Mouse (Mus musculus) kidney, embryonic 15.5 days (tissue): ENCODE measurements around the gene Plod3. TPM values are rescaled to one million over a fixed set of nuclear protein-coding genes. Genes with fewer than 3 reads are reported as not detected.
A peak's percentile ranks its signal among the peaks of the same experiment; 100 is the strongest.

Source experiments
- ATAC-seq: fragments of 200-750 bp; cut with Nextera tagmentation; replicated peaks from 2 replicates; pipeline ENCODE4 v1.8.0; 2017; ENCODE audit warnings: moderate TSS enrichment; ENCODE audit not compliant: low FRiP score
- H3K27ac ChIP-seq: fragments of 300-500 bp; sonication (generic); 2 replicates; pipeline ENCODE4 v1.5.1; 2015; ENCODE audit warnings: mild to moderate bottlenecking, inconsistent platforms
- H3K27me3 ChIP-seq: fragments of 300-500 bp; sonication (generic); 2 replicates; pipeline ENCODE4 v1.6.1; 2015; ENCODE audit warnings: inconsistent platforms
- H3K36me3 ChIP-seq: fragments of 300-500 bp; sonication (generic); 2 replicates; pipeline ENCODE4 v1.6.1; 2015; ENCODE audit warnings: inconsistent platforms
- H3K4me1 ChIP-seq: fragments of 300-500 bp; sonication (generic); 2 replicates; pipeline ENCODE4 v1.6.1; 2015; ENCODE audit warnings: inconsistent platforms
- H3K4me2 ChIP-seq: fragments of 300-500 bp; sonication (generic); 2 replicates; pipeline ENCODE4 v1.6.1; 2015; ENCODE audit warnings: moderate library complexity, mild to moderate bottlenecking, inconsistent platforms
- H3K4me3 ChIP-seq: fragments of 300-500 bp; sonication (generic); replicated peaks from 2 replicates; pipeline ENCODE4 v1.5.1; 2015; ENCODE audit warnings: mild to moderate bottlenecking, inconsistent platforms
- H3K9ac ChIP-seq: fragments of 300-500 bp; sonication (generic); 2 replicates; pipeline ENCODE4 v1.6.1; 2015; ENCODE audit warnings: mild to moderate bottlenecking, inconsistent platforms
- H3K9me3 ChIP-seq: fragments of 300-500 bp; sonication (generic); replicated peaks from 2 replicates; pipeline ENCODE4 v1.6.1; 2016; ENCODE audit warnings: inconsistent platforms
- WGBS: fragments of 180-500 bp; shearing (Covaris S2); methylation state at CpG from one replicate; pipeline ENCODE4 v1.1.7; 2015; ENCODE audit warnings: mixed read lengths; 5-methylcytosine and 5-hydroxymethylcytosine counted together
- polyA plus RNA-seq: library from polyadenylated mRNA; unstranded; fragments of >200 nt; fragmentation: Nextera tagmentation; extraction: Ambion mirVana; gene quantifications from 2 replicates; pipeline ENCODE4 v1.2.1, GENCODE M21; 2015

Gene Plod3
- polyA plus RNA-seq, 1 experiment from 2014 or later, result 52.5 TPM

DNA sequence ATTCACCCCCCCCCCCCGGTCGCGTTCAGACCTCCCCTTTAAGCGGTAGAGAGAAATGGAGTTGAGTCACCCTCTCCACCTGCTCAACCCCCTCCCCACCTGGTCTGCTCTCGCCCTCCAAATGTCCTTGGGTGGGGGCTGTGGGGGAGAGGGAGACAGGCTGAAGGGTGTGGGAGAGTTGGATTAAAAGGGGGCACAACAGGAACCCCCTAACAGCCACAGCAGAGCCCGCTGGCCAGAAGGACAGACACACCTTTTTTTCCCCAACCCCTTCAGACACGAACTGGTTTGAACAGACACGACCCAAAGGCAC, 42.4 kb downstream of the Plod3 start:
- under 1% methylated on average over 8 of the region's 8 CpGs for WGBS
- no peak overlapping the region for H3K9ac ChIP-seq
- no peaks in the 10 kb centered on the region for H3K36me3 ChIP-seq
- no peak for ATAC-seq
- H3K4me2 ChIP-seq, result peak overlapping the region; percentile 61
- H3K27me3 ChIP-seq, result peaks cover 84% of the 10 kb centered on the region
- H3K4me1 ChIP-seq, result peaks cover 59% of the 10 kb centered on the region
- peak overlapping the region; percentile 40 for H3K4me3 ChIP-seq
- H3K9me3 ChIP-seq, result no peaks in the 10 kb centered on the region
- H3K27ac ChIP-seq, result no peak overlapping the region

DNA sequence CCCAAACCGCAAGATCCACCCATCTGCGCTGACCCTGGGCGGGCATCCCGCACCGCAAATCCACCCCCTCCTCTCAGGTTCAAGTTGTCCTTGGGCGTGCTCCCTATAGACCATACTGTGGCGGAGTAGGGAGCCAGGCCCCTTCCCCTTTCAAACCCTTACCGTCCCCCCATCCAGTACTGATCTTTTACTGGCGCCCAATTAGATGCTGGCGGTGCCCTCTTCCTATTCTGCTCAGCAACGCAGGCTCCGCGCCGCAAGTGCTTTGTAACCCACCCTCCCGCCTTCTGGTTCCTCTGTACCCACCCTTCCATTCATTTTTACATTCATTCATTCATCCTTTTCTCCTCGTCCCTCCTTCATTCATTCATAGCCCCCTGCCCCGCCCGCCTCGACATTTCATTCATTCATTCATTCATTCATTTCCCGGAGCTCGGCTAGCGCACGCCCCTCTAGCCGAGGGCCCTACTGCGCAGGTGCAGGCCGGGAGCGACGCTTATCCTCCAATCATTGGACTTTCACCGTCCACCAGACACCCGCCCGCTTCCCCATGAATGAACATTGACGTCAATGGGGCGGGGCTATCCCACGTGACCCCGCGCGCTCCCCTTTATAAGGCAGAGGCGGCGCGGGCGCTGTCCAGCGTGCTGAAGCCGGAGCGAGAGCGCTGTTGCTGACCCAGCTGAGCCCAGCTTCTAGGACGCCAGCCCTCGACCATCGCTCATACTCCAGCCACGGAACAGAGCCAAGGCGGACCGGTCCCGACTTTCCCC, 43.0 kb downstream of the Plod3 start:
- no peak overlapping the region for H3K27ac ChIP-seq
- no peaks in the 10 kb centered on the region for H3K36me3 ChIP-seq
- peaks cover 57% of the 10 kb centered on the region for H3K4me1 ChIP-seq
- no peak overlapping the region for H3K9ac ChIP-seq
- peaks cover 78% of the 10 kb centered on the region for H3K27me3 ChIP-seq
- no peaks in the 10 kb centered on the region for H3K9me3 ChIP-seq
- peak; percentile 69 for ATAC-seq
- H3K4me2 ChIP-seq, result peak overlapping the region; percentile 61
- under 1% methylated on average over 52 of the region's 52 CpGs for WGBS
- peak overlapping the region; percentile 40 for H3K4me3 ChIP-seq

DNA sequence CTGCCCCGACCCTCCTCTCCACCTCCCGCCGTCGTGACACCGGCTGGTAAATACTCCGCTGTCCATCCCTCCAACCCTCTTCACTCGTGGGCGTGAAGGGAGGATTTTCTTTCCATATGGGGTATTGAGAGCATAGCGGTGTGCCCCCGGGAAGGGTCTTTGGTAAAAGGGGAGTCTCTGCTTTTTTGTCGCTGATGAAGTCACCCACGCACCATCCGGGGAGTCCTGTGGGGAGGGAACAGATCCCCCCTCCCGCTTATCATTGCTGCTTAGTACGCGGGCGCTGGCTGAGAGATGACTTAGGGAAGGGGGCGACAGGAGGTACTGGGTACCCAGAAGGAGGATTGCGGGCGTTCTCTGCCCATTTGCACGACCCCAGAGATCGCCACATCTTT, 43.6 kb downstream of the Plod3 start:
- Histone ChIP-seq H3K27ac (no peak overlapping the region), H3K4me3 (peak overlapping the region; percentile 40), H3K4me1 (peaks cover 51% of the 10 kb centered on the region), H3K4me2 (peak overlapping the region; percentile 61), H3K36me3 (no peaks in the 10 kb centered on the region), H3K9me3 (no peaks in the 10 kb centered on the region), H3K27me3 (peaks cover 72% of the 10 kb centered on the region), H3K9ac (no peak overlapping the region)
- WGBS, result 17% methylated on average over 22 of the region's 22 CpGs
- no peak for ATAC-seq

DNA sequence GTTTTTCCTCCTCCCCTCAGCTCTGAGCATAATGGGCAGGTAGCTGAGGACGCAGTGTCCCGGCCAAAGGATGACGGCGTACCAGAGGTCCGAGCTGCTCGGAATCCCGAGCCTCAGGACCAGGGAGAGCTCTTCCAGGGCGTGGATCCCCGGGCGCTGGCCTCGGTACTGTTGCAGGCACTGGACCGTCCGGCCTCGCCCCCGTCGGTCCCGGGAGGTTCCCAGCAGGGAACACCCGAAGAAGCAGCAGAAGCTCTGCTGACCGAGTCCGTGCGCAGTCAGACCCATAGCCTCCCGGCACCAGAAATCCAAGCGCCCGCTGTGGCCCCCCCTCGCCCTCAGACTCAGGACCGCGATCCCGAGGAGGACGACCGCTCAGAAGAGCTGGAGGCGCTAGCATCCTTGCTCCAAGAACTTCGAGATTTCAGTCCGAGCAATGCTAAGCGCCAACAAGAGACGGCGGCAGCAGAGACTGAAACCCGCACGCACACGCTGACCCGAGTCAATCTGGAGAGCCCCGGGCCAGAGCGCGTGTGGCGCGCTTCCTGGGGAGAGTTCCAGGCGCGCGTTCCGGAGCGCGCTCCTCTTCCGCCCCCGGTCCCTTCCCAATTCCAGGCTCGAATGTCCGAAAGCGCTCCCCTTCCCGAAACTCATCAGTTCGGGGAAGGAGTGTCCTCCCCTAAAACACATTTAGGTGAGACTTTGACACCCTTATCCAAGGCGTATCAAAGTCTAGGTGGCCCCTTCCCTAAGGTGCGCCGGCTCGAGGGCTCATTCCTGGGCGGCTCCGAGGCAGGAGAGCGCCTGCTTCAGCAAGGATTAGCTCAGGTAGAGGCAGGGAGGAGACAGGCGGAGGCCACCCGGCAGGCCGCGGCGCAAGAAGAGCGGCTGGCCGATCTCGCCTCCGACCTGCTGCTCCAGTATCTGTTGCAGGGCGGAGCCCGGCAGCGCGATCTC, 44.5 kb downstream of the Plod3 start:
- H3K4me1 ChIP-seq, result peaks cover 50% of the 10 kb centered on the region
- H3K4me3 ChIP-seq, result peak overlapping the region; percentile 54
- WGBS, result under 1% methylated on average over 78 of the region's 78 CpGs
- H3K9me3 ChIP-seq, result no peaks in the 10 kb centered on the region
- H3K27me3 ChIP-seq, result peaks cover 62% of the 10 kb centered on the region
- H3K9ac ChIP-seq, result no peak overlapping the region
- peaks cover 6% of the 10 kb centered on the region for H3K36me3 ChIP-seq
- no peak overlapping the region for H3K27ac ChIP-seq
- H3K4me2 ChIP-seq, result peak overlapping the region; percentile 100
- no peak for ATAC-seq

DNA sequence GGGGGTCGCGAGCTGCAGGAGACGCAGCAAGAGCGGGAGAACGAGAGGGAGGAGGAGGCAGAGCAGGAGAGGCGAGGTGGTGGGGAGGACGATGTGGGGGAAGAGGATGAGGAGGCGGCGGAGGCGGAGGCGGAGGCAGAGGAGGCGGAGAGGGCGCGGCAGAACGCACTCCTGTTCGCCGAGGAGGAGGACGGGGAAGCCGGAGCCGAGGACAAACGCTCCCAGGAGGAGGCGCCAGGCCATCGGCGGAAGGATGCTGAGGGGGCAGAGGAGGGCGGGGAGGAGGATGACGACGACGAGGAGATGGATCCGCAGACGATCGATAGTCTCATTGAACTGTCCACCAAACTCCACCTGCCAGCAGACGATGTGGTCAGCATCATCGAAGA, 45.2 kb downstream of the Plod3 start:
- no peak for ATAC-seq
- Histone ChIP-seq H3K27ac (no peak overlapping the region), H3K4me2 (peak overlapping the region; percentile 100), H3K36me3 (peaks cover 13% of the 10 kb centered on the region), H3K9ac (no peak overlapping the region), H3K4me3 (peak overlapping the region; percentile 54), H3K27me3 (peaks cover 56% of the 10 kb centered on the region), H3K4me1 (peaks cover 50% of the 10 kb centered on the region), H3K9me3 (no peaks in the 10 kb centered on the region)
- WGBS, result under 1% methylated on average over 30 of the region's 33 CpGs

DNA sequence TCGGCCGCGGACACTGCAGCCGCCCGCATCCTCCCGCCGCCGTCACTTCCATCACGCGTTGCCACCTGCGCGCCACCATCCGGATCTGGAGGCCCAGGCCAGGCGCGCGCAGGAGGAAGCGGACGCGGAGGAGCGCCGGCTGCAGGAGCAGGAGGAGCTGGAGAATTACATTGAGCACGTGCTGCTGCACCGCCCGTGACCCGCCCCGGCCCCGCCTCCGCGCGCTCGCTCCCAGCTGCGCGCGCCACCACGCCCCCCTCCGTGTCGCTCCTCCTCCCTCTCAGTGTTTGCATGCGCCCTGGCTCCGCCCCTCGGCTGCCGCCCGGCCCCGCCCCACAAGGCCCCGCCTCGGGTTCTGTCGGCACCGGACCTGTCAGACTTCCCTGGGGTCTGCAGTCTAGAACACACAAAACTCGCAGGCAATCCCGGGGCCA, 45.8 kb downstream of the Plod3 start:
- H3K4me3 ChIP-seq, result peak overlapping the region; percentile 54
- H3K4me1 ChIP-seq, result peaks cover 50% of the 10 kb centered on the region
- H3K9ac ChIP-seq, result peak overlapping the region; percentile 26; the same call in 1 of the 2 replicates
- ATAC-seq, result peak; percentile 81
- WGBS, result 1% methylated on average over 44 of the region's 49 CpGs
- H3K4me2 ChIP-seq, result peak overlapping the region; percentile 100
- peaks cover 51% of the 10 kb centered on the region for H3K27me3 ChIP-seq
- H3K36me3 ChIP-seq, result peaks cover 19% of the 10 kb centered on the region
- H3K9me3 ChIP-seq, result no peaks in the 10 kb centered on the region
- H3K27ac ChIP-seq, result no peak overlapping the region

DNA sequence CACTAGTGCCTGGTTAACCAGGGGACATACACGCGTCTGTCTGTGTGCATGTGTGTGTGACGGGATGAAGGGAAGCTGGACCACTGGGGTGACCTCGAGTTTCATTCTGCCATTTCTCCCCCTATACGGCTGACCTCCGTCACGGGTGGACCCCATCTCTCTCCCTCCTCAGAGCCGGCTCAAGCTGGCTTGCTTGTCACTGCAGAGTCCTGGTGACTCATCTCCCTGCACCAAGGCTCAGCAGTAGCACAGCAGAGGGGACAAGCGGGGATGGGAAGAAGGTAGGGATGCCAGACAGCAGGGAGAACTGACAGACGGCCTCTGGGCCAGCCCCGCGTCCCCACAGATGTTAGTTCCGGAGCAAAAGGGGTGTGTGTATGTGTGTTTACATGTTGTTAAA, 49.4 kb downstream of the Plod3 start:
- no peak overlapping the region for H3K4me3 ChIP-seq
- H3K4me1 ChIP-seq, result peaks cover 21% of the 10 kb centered on the region
- H3K27me3 ChIP-seq, result peaks cover 16% of the 10 kb centered on the region
- H3K4me2 ChIP-seq, result no peak overlapping the region
- H3K9me3 ChIP-seq, result no peaks in the 10 kb centered on the region
- WGBS, result 86% methylated on average over 13 of the region's 13 CpGs
- H3K27ac ChIP-seq, result no peak overlapping the region
- no peak for ATAC-seq
- peaks cover 53% of the 10 kb centered on the region for H3K36me3 ChIP-seq
- H3K9ac ChIP-seq, result no peak overlapping the region

DNA sequence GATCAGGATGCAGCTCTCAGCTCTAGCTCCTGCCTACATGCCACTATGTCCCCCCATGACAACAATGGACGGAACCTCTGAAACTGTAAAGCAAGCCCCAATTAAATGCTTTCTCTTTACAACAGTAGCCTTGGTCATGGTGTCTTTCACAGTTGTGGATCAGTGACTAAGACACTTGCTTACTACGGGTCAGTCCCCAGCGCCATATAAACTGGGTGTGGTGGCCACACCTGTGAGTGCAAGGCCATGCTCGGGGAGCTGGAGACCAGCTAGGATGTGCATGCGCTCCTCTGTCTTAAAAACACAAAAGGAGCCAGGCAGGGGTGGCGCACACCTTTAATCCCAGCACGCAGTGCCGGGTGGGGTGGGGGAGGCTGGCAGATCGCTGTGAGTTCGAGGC, 52.6 kb downstream of the Plod3 start:
- Histone ChIP-seq H3K4me1 (peaks cover under 1% of the 10 kb centered on the region), H3K36me3 (peaks cover 69% of the 10 kb centered on the region), H3K27me3 (no peaks in the 10 kb centered on the region), H3K27ac (no peak overlapping the region), H3K4me2 (no peak overlapping the region), H3K9me3 (no peaks in the 10 kb centered on the region), H3K9ac (no peak overlapping the region), H3K4me3 (no peak overlapping the region)
- WGBS, result 98% methylated on average over 10 of the region's 10 CpGs
- no peak for ATAC-seq

DNA sequence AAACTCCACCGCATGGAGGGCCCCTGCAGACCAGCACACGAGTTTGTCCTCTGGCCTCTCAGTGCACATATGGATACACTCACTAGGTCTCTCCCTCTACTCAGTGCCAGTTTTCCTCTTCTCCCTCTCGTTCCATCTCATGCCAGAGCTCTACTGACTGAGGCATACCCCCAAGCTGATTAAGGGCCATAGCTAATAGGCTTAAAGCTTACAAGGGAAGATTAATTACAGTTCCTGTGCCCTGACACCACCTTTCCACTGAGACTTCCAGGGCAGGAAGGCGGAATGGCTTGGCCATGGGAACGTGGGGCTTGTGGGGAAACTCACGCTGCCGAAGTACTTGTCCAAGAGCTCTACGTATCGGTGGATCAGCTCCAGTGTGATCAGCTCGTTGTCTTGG, 54.6 kb downstream of the Plod3 start:
- 86% methylated on average over 10 of the region's 10 CpGs for WGBS
- Histone ChIP-seq H3K9me3 (no peaks in the 10 kb centered on the region), H3K4me1 (peaks cover 13% of the 10 kb centered on the region), H3K27ac (no peak overlapping the region), H3K27me3 (no peaks in the 10 kb centered on the region), H3K36me3 (peaks cover 62% of the 10 kb centered on the region), H3K4me3 (no peak overlapping the region), H3K4me2 (no peak overlapping the region), H3K9ac (no peak overlapping the region)
- ATAC-seq, result no peak

DNA sequence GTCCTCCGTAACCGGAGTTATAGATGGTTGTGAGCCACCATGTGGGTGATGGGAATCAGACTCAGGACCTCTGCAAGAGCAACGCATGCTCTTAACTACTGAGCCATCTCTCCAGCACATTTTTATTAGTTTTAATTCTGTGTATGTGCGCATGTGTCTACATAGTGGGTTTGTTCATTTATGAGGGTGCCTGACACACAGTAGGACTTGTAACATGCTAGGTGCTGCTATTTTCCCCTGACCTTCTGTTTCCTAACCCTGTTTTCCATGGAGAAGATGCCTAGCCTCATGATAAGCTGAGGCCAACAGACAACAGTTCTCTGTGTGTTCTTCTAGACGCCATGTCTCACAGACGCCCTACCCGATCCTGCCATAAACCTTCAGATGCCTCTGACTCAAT, 57.2 kb downstream of the Plod3 start:
- no peak overlapping the region for H3K4me3 ChIP-seq
- peaks cover 37% of the 10 kb centered on the region for H3K36me3 ChIP-seq
- 94% methylated on average over 7 of the region's 7 CpGs for WGBS
- ATAC-seq, result no peak
- no peak overlapping the region for H3K9ac ChIP-seq
- no peaks in the 10 kb centered on the region for H3K9me3 ChIP-seq
- H3K4me1 ChIP-seq, result peaks cover 14% of the 10 kb centered on the region
- H3K27me3 ChIP-seq, result no peaks in the 10 kb centered on the region
- H3K4me2 ChIP-seq, result no peak overlapping the region
- H3K27ac ChIP-seq, result no peak overlapping the region

DNA sequence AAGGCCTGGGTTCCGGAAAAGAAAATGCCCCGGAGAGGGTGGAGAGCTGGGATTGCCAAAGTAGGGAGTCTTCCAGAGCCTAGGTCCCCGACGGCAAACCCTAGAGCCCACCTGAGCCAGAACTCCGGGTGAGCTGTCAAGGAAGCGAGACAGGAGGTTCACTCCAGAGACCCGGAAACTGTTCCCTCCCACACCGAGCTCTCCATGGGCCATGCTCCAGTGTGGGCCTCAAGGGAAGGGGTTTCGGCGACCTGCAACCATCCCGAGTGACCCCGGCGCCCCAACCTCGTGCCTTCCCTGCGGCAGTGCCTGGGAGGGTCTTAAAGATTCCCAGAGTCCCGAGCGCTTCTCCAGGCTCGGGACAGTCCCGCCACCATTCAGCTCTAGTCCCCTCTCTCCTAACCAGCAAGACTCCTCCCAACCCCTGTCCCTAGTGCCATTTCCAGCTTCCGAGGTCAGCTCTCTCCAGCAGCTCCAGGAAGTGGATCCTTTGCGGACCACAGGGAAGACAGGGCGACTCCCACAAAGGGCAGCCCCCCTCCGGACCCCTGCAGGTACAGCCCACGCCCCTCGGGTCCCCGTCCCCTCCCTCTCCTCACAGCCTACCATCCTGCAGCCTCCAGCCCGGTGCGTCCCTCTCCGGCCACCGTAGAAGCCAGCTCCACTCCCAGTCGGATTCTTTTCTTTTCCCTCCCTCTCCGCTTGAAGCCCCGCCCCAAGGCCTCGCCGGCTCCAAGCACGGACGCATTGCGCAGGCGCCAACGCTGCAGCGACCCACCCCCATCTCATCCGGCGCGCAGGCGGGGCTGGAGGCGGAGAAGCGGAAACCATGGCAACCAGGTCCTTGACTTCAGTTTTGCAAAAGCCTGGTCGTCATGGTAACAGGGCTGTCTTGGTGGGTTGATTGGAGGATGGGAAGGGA, 58.8 kb downstream of the Plod3 start, which contains the start of gene Ap1s1:
Gene Ap1s1 (minus strand): TSS at position 734 of the 922 bp plus-strand sequence.
- Histone ChIP-seq H3K9me3 (no peaks in the 10 kb centered on the region), H3K4me3 (peak within 1 kb of the TSS; percentile 80), H3K36me3 (peaks cover 20% of the 10 kb centered on the region), H3K4me1 (peaks cover 14% of the 10 kb centered on the region), H3K4me2 (peak within 1 kb of the TSS; percentile 90), H3K27me3 (no peaks in the 10 kb centered on the region), H3K27ac (peak within 1 kb of the TSS; percentile 81), H3K9ac (peak within 1 kb of the TSS; percentile 79)
- peak; percentile 89 for ATAC-seq
- WGBS, result under 1% methylated on average over 48 of the region's 48 CpGs
